Mouse (Mus musculus): ENCODE measurements around the gene Smo.

Gene Smo

DNA sequence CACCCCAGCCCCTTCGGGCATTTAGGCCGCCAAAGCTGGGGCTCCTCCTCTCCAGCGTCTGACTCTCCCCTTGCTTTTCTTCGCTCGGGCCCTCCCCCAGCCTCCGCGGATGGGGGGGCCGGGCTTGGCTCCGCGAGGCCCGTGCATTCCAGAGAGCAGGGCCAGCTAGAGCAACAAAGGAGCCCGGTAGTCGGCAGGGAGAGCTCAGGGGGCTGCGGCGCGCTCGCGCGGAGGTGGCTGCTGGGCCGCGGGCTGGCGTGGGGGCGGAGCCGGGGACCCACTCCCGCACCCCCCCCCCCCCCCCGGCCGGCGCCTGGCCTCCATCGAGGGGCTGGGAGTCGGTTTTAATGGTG lies at the start of gene Smo:
Gene Smo, plus strand, starts transcription at position 168 of the 353 bp plus-strand sequence.
- DNase-seq (ENCODE audit: low spot score in 2 of 2): peak; percentile 35 to 73

DNA sequence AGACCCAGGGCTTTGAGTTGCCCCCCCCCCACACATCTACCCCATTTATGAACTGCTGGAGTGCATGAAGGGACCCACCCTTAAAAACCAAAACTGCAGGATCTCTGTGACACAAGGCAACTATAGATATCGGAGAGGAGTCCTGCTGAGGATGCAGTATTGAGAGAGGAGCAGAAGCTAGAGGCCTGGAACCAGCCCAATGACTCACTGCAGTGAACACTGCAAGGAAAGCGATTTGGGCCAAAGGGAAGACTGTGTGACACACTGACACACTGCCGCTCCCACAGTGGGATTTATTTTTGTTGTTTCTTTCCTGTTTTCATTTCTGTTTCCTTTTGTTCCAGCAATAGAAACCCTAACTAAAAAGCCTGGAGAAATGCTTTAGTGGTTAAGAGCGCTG lies 49.4 kb upstream of the Smo start:
- no peak for DNase-seq (ENCODE audit: low spot score in 2 of 2)

GRCm38 (mm10) chr6:29689458-29689857 lies 45.8 kb upstream of the Smo start:
- no peak for DNase-seq (ENCODE audit: low spot score in 2 of 2)

DNA sequence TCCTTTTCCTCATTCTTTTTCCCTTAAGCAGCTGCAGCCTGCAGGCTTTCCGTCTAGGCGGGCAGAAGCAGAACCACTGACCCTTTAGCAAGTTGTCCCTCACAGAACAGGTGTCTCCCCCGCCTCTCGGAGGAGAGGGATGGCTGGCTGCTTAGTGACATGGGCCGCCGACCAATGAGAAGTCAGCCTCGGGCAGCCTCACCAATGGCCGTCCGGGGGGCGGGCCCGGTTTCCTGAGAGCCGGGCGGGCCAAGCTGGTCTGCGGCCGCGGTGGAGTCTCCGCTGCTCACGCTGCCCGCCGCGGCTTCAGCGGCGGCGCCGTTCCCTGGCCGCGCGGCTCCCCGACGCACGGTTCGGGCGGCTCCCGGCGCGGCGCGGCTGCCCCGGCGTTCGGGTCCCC lies 41.4 kb upstream of the Smo start, which contains the start of gene Tspan33:
Gene Tspan33, plus strand, starts transcription at position 270 of the 400 bp plus-strand sequence.
- peak; percentile 92 to 94 for DNase-seq (ENCODE audit: low spot score in 2 of 2)

DNA sequence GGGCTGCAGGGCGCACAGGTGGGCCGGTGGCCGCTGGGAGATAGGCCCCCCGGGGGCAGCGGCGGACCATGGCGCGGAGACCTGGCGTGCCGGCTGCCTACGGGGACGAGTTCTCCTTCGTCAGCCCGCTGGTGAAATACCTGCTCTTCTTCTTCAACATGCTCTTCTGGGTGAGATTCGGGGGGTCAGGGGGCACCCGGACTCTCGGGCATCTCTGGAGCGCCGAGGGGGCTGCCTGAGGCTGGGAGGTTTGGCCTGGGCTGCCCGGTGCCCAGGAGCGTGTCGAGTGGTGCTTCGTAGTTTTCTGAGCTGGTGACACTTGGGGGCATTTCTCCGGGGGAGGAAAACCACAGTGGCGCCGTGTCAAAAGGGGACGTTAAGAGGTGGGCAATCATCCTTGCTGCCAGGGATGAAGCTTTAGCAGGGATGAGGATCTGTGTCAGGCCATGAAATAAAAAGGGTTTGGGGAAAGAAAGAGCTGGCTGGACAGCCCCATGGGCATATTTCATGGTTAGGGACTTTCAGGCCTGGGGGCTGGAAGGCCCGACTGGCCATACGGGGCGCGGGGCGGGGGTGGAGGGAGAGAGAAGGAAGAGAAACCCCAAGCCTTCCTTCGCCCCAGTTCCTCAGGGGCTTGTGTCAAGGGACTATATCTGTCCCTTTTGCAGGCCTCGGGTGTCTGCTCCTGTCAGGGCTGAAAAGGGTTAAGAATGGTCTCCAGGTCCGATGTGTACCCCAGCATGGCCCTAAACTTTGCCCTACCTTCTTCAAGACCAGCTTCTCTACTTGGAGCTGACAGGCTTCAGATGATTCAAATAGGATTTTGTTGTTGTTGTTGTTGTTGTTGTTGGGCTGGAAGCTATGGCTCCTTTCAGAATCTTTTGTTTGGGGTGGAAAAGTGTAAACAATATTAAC lies 40.7 kb upstream of the Smo start:
- DNase-seq (ENCODE audit: low spot score in 2 of 2): no peak

GRCm38 (mm10) chr6:29695290-29695674 lies 40.0 kb upstream of the Smo start:
- no peak for DNase-seq (ENCODE audit: low spot score in 2 of 2)

GRCm38 (mm10) chr6:29695975-29696374 lies 39.3 kb upstream of the Smo start:
- DNase-seq (ENCODE audit: low spot score in 2 of 2): no peak

DNA sequence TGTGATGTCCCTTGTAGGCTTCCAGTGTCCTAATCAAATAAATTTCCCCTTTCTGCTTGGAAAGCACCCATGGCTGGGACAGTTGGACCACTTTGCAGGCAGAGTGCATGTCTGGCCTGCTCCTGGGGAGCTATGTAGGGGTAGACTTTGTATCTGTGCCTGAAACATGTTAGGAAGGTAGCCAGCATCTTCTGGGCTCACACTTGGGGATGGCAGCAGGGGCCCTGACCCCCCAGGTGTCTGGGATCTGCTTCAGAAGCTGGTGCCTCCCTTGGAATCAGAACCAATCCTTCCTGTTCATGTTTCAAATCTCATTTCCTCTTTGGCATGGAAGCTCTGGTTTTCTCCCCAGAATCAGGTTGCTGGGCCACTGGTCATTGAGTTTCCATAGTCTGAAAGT lies 38.2 kb upstream of the Smo start:
- DNase-seq (ENCODE audit: low spot score in 2 of 2): no peak

DNA sequence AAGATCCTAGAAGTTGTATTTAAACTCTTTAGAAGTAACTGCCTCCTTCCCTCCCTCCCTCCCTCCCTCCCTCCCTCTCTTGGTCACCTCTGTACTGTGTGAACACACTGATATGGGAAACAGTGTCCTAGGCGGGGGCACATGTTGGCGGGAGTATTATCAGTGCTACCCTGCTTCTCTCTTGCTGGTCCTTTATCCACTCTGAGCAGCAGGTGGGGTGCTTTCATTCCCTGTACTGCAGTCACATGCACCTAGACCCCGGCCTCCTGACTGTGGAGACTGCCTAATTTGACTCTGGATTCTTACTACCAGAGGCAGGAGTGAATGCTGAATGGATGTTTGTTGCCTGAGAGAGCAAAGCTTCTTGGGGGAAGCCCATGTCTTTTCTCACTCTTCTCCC lies 37.8 kb upstream of the Smo start:
- DNase-seq (ENCODE audit: low spot score in 2 of 2): no peak

DNA sequence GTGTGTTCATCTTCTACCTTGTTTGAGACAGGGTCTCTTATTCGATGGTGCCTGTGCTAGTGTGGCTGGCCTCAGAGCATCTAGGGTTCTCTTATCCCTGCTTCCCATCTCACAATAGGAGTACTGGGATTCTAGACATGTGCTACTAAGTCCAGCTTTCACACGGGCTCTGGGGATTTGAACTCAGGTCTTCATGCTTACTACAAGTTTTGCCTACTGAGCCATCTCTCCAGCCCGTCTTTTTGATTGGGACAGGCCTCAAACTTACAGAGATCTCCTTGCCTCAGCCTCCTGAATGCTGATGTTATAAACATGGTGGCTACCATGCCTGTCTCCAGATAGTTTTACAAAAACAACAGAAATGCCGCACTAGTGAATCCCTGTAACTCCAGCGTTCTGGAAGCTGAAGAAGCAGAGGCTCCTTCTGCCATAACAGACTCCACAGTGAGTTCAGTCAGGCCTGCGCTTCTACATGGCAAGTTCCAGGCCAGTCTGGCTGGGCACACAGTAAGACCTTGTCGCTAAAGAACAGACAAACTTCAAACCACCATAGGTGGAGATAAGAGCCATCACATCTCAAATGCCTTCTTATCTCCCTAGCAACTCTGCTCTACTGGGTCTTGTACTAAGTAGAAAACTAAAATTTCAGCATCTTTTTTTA lies 36.1 kb upstream of the Smo start:
- DNase-seq (ENCODE audit: low spot score in 2 of 2): no peak

DNA sequence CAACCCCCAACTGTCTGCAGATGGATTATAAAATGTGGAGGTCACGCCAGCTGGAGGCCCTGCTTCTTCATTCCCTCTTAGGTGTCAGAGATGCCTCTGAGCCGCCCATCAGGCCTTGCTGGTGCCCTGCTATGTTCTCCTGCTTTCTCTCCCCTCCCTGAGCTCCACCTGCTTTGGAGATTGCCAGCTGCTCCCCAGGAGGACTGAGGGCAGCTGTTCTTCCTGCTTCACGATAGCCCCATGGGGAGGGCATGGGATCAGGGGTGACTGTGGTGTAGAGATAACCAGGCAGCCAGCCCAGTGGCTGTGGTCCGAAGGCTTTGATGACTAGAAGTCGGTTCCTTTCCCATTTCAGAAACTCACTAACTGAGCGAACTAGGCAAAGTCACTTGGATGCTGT lies 34.3 kb upstream of the Smo start:
- DNase-seq (ENCODE audit: low spot score in 2 of 2): no peak

- no peak for DNase-seq (ENCODE audit: low spot score in 2 of 2)
These were observed 33.2 kb upstream of the Smo start for GRCm38 (mm10) chr6:29702126-29702525.

- DNase-seq (ENCODE audit: low spot score in 2 of 2): no peak
These were observed 31.2 kb upstream of the Smo start for GRCm38 (mm10) chr6:29704143-29704542.

DNA sequence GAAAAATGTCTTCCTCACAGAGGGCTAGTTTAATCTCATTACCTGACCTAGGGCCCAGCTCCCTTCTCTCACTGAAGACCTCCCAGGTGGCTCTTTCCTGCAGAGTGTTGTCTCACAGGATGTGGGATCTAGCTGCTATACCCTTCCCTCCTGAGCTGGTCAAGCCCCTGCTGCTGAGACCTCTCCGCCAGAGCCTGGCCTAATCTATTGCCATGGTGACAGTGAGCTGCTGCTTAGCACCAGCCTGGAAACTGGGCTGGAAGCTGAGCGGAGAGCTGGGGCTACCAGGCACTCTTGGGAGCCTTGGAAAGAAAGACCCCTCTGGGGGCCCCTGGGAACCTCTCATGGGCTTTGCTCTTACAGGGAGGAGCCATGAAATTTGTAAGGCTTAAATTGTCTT lies 27.4 kb upstream of the Smo start:
- peak in 1 of 2 experiments; percentile 30 for DNase-seq (ENCODE audit: low spot score in 2 of 2)

DNA sequence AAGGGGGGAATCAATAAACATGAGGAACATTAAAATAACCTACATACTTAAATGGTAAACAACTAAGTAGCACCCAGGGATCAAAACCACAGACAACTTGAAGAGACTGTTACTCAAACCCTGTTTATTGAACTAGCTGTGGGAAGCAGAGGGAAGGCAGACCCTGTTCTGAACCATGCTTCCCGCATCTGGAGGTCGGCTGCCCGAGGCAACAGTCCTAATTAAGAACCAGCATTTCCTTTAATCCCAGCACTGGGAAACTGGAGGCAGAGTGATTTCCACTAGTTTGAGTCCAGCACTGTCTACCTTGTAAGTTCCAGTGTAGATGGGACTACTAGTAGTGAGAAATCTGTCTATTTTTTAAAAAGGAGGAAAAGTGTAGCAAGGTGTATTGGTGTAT lies 24.0 kb upstream of the Smo start:
- DNase-seq (ENCODE audit: low spot score in 2 of 2): no peak

DNA sequence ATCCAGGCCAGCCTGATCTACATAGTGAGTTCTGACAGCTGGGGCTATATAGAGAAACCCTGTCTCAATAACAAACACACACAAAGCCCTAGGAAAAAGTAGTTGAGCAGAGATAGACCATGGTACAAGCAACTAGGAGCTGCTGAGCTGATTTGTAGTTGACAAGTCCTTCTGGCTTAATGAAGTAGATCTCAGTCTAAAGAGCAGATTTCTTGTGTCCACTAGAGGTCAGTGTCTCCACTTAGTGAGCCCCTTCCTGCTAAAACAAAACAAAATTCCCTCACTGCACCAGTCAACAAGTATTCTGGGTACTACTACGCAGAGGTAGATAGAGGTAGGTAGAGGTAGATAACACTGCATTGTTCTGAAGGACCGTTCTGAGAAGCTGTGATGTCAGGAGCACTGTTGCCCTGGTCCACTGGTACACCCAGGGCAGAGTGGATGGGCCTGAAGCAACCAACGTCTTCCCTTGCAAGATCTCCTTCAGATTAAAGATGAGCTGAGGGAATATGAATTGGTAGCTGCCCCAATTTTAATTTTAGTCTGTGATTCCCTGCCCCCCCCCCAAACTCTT lies 23.2 kb upstream of the Smo start:
- no peak for DNase-seq (ENCODE audit: low spot score in 2 of 2)

GRCm38 (mm10) chr6:29716624-29717365 lies 18.5 kb upstream of the Smo start:
- DNase-seq (ENCODE audit: low spot score in 2 of 2): no peak

DNA sequence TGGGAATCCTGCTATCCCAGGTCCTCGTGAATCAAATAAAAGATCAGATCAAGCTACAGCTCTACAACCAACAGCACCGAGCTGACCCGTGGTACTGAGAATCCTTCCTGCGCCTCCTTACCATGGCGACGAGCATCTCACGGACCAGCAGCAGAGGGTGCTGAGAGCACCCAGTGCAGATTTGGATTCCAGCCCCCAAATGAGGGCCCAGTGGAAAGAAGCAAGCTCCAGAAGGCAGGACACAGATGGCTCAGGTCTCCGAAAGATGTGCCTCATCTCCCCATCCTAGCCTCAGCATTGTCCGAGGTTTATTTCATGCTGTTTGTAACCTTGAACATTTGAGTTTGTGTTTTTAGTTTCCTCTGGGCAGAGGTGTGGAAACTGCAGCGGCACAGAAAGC lies 17.8 kb upstream of the Smo start:
- no peak for DNase-seq (ENCODE audit: low spot score in 2 of 2)

DNA sequence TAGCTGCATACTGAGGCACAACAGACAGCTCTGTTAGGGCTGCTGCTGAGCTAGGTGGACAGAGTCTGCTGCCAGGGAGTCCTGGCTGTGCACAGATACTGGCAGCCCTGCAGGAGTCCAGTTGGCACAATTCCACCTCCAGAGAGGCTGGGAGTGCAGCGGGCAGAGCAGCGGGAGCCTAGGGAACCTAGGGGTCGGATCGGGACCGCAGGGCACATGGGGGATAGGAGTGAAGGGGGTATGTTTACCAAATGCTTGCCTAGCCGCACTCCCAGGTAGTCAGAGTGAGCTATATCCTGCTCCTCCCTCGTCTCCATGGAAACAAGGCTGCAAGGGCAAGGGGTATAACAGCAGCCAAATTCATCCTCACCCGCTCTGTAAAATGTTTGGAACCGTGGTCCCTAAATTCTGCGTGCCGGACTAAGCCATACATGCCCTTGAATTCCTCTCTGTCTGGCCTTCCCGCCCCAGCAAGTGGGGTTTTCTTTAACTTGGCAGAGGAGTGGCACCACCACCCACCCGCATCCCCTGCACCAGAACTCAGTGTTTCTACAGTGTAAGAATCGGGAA lies 17.3 kb upstream of the Smo start:
- peak in 1 of 2 experiments; percentile 42 for DNase-seq (ENCODE audit: low spot score in 2 of 2)

- DNase-seq (ENCODE audit: low spot score in 2 of 2): peak; percentile 48 to 74
These were observed 16.4 kb upstream of the Smo start for GRCm38 (mm10) chr6:29718894-29719329.

- no peak for DNase-seq (ENCODE audit: low spot score in 2 of 2)
These were observed 13.4 kb upstream of the Smo start for GRCm38 (mm10) chr6:29721890-29722289.

Measured in cerebellum, postnatal 4 days (tissue).